In genomic region chr4:59035786-59036350, GRCm38 (mm10) we compare ENCODE assay signal across 7 mouse cellular contexts. TPM values are rescaled to one million over a fixed set of nuclear protein-coding genes. Genes with fewer than 3 reads are reported as not detected.
DNase-seq lines count a peak whose midpoint lies in the region; ATAC-seq and TF ChIP-seq lines count a peak whose summit lies in the region.

No protein-coding gene starts in this region.

- peak overlapping the region; percentile 81 for H3K9ac ChIP-seq in embryonic facial prominence, embryonic 12.5 days
- peak overlapping the region; percentile 92 for H3K9ac ChIP-seq in limb, embryonic 11.5 days (ENCODE audit: low read length)

- peak overlapping the region; percentile 59 for H3K4me2 ChIP-seq in embryonic facial prominence, embryonic 12.5 days (replicated peaks)
- peak overlapping the region; percentile 66 for H3K4me2 ChIP-seq in limb, embryonic 11.5 days (ENCODE audit: low read depth, severe bottlenecking)

- no peak for TF ChIP-seq CTCF in left cerebral cortex, adult 2 months (IDR thresholded peaks at IDR 0.05)
- TF ChIP-seq CTCF in G1E (IDR thresholded peaks at IDR 0.05; ENCODE audit: low read depth, low read length): no peak
- TF ChIP-seq CTCF in olfactory bulb, adult 2 months (IDR thresholded peaks at IDR 0.05; ENCODE audit: insufficient read depth, low read depth, low read length): no peak

- H3K36me3 ChIP-seq in G1E (replicated peaks): peaks cover 33% of the 10 kb centered on the region
- peaks cover 16% of the 10 kb centered on the region; the same call in 1 of the 2 replicates for H3K36me3 ChIP-seq in embryonic facial prominence, embryonic 12.5 days
- no peaks in the 10 kb centered on the region for H3K36me3 ChIP-seq in limb, embryonic 11.5 days (ENCODE audit: control insufficient read depth, insufficient read depth, low read length)

- H3K4me3 ChIP-seq in left cerebral cortex, adult 2 months: peak overlapping the region; percentile 88
- H3K4me3 ChIP-seq in G1E (ENCODE audit: low read depth, low read length): peak overlapping the region; percentile 94
- H3K4me3 ChIP-seq in embryonic facial prominence, embryonic 12.5 days: peak overlapping the region; percentile 83
- peak overlapping the region; percentile 82 for H3K4me3 ChIP-seq in limb, embryonic 11.5 days (ENCODE audit: low read depth, low read length)
- H3K4me3 ChIP-seq in olfactory bulb, adult 2 months (ENCODE audit: insufficient read depth, low read depth, low read length): peak overlapping the region; percentile 93

- intact Hi-C loops in left cerebral cortex, adult 2 months (cut with DNase I): loop anchor here (1.0 to 5.0 kb wide), 3 partner anchors 34 to 153 kb away; partner anchors contain the start of genes Gm20503 and Ugcg

- H3K27me3 ChIP-seq in G1E (ENCODE audit: insufficient read depth, low read length): no peaks in the 10 kb centered on the region
- H3K27me3 ChIP-seq in embryonic facial prominence, embryonic 12.5 days: no peaks in the 10 kb centered on the region
- H3K27me3 ChIP-seq in limb, embryonic 11.5 days (ENCODE audit: control insufficient read depth, insufficient read depth, low read length): no peaks in the 10 kb centered on the region

- no peak for DNase-seq in left cerebral cortex, adult 2 months (ENCODE audit: extremely low spot score in 1 of 2, low spot score in 2 of 2)
- no peak for DNase-seq in left cerebral cortex, adult 9 months (ENCODE audit: low spot score in 2 of 2)
- no peak for DNase-seq in G1E (ENCODE audit: low spot score)
- no peak for DNase-seq in limb, embryonic 11.5 days (ENCODE audit: low spot score)
- DNase-seq in frontal cortex, postnatal 25 days (ENCODE audit: low spot score in 2 of 2): no peak

- WGBS in embryonic facial prominence, embryonic 12.5 days: 57% methylated on average over 18 of the region's 18 CpGs
- WGBS in limb, embryonic 11.5 days: 62% methylated on average over 18 of the region's 18 CpGs
- 43% methylated on average over 18 of the region's 18 CpGs for WGBS in olfactory bulb, adult 2 months

- peak overlapping the region; percentile 84 for H3K27ac ChIP-seq in left cerebral cortex, adult 2 months
- H3K27ac ChIP-seq in embryonic facial prominence, embryonic 12.5 days: peak overlapping the region; percentile 84; the same call in 1 of the 2 replicates
- no peak overlapping the region for H3K27ac ChIP-seq in limb, embryonic 11.5 days (replicated peaks; ENCODE audit: low read depth, low read length)
- peak overlapping the region; percentile 89; the same call in 1 of the 2 replicates for H3K27ac ChIP-seq in olfactory bulb, adult 2 months (ENCODE audit: insufficient read depth, low read depth, low read length)

- no peak for ATAC-seq in G1E (ENCODE audit: extremely low read depth, insufficient number of reproducible peaks, low FRiP score, poor library complexity, severe bottlenecking)
- no peak for ATAC-seq in embryonic facial prominence, embryonic 12.5 days (ENCODE audit: insufficient number of reproducible peaks, insufficient read depth, low FRiP score, low TSS enrichment)
- ATAC-seq in limb, embryonic 11.5 days (ENCODE audit: insufficient number of reproducible peaks, low FRiP score, low TSS enrichment, low read depth): no peak

- H3K4me1 ChIP-seq in G1E (ENCODE audit: insufficient read depth, low read depth, low read length): peaks cover 32% of the 10 kb centered on the region
- H3K4me1 ChIP-seq in embryonic facial prominence, embryonic 12.5 days: 0 out of 2 replicates have a peak, but pooled peaks cover 6% of the 10 kb centered on the region
- no peaks in the 10 kb centered on the region for H3K4me1 ChIP-seq in limb, embryonic 11.5 days (ENCODE audit: control insufficient read depth, insufficient read depth, low read length)
- peaks cover 14% of the 10 kb centered on the region for H3K4me1 ChIP-seq in olfactory bulb, adult 2 months (ENCODE audit: control insufficient read depth, insufficient read depth, low read length)

- H3K9me3 ChIP-seq in G1E (replicated peaks): no peaks in the 10 kb centered on the region
- no peaks in the 10 kb centered on the region for H3K9me3 ChIP-seq in embryonic facial prominence, embryonic 12.5 days
- H3K9me3 ChIP-seq in limb, embryonic 11.5 days (ENCODE audit: control insufficient read depth, low read length): no peaks in the 10 kb centered on the region

- TF ChIP-seq POLR2A in olfactory bulb, adult 2 months (IDR thresholded peaks at IDR 0.05; ENCODE audit: insufficient read depth, low read depth, low read length): no peak

RNA-seq across cellular contexts. Expression of gene Gng10, which starts 1.0 kb away (rescaled TPM):
- total RNA-seq in left cerebral cortex, adult 2 months (2021): 10 to 100 TPM; 63.4 to 70.0 TPM
- total RNA-seq in G1E (2014; fragmentation: Nextera tagmentation) (73.4 and 75.2 TPM in 2 replicates), G1E (2017) (121 and 127 TPM in 2 replicates)
- 19.9 and 21.9 TPM in 2 replicates for polyA plus RNA-seq in G1E (2012)
- 181 and 183 TPM in 2 replicates for polyA plus RNA-seq in embryonic facial prominence, embryonic 12.5 days (2016; fragmentation: Nextera tagmentation; extraction: Ambion mirVana)
- 118 and 124 TPM in 2 replicates for polyA plus RNA-seq in limb, embryonic 11.5 days (2014; fragmentation: Nextera tagmentation; extraction: Ambion mirVana)
- not detected in 2 replicates for polyA plus RNA-seq in olfactory bulb, adult 2 months (2012; ENCODE audit: insufficient read depth, insufficient read length, low replicate concordance, missing spikeins)

RNA-seq across cellular contexts. Expression of gene Gm20503, which starts 32.9 kb away (rescaled TPM):
- 1 to 10 TPM in 1 of 2 experiments, not detected in 1; 1.9 TPM for total RNA-seq in left cerebral cortex, adult 2 months (2021)
- total RNA-seq in G1E (2014; fragmentation: Nextera tagmentation): not detected in 2 replicates
- 0.35 TPM in 1 of 2 replicates, not detected in the other for total RNA-seq in G1E (2017)
- polyA plus RNA-seq in G1E (2012): not detected in 2 replicates
- polyA plus RNA-seq in embryonic facial prominence, embryonic 12.5 days (2016; fragmentation: Nextera tagmentation; extraction: Ambion mirVana): 15.4 and 17.9 TPM in 2 replicates
- polyA plus RNA-seq in limb, embryonic 11.5 days (2014; fragmentation: Nextera tagmentation; extraction: Ambion mirVana): 9.7 TPM in 2 replicates
- not detected in 2 replicates for polyA plus RNA-seq in olfactory bulb, adult 2 months (2012; ENCODE audit: insufficient read depth, insufficient read length, low replicate concordance, missing spikeins)

RNA-seq across cellular contexts. Expression of gene Dnajc25, which starts 41.0 kb away (rescaled TPM):
- total RNA-seq in left cerebral cortex, adult 2 months (2021): 1 to 10 TPM; 5.8 to 6.3 TPM
- total RNA-seq in G1E (2014; fragmentation: Nextera tagmentation): 7.8 and 10.3 TPM in 2 replicates
- 5.5 and 6.4 TPM in 2 replicates for total RNA-seq in G1E (2017)
- 3.5 TPM in 2 replicates for polyA plus RNA-seq in G1E (2012)
- polyA plus RNA-seq in embryonic facial prominence, embryonic 12.5 days (2016; fragmentation: Nextera tagmentation; extraction: Ambion mirVana): 11.0 and 11.4 TPM in 2 replicates
- 7.4 and 8.9 TPM in 2 replicates for polyA plus RNA-seq in limb, embryonic 11.5 days (2014; fragmentation: Nextera tagmentation; extraction: Ambion mirVana)
- polyA plus RNA-seq in olfactory bulb, adult 2 months (2012; ENCODE audit: insufficient read depth, insufficient read length, low replicate concordance, missing spikeins): not detected in 2 replicates

RNA-seq across cellular contexts. Expression of gene Ptgr1, which starts 48.9 kb away (rescaled TPM):
- 1 to 10 TPM; 1.9 to 2.2 TPM for total RNA-seq in left cerebral cortex, adult 2 months (2021)
- total RNA-seq in G1E (2014; fragmentation: Nextera tagmentation) (4.4 and 5.0 TPM in 2 replicates), G1E (2017) (13.8 and 14.5 TPM in 2 replicates)
- 0.18 and 0.42 TPM in 2 replicates for polyA plus RNA-seq in G1E (2012)
- polyA plus RNA-seq in embryonic facial prominence, embryonic 12.5 days (2016; fragmentation: Nextera tagmentation; extraction: Ambion mirVana): 21.3 and 24.2 TPM in 2 replicates
- polyA plus RNA-seq in limb, embryonic 11.5 days (2014; fragmentation: Nextera tagmentation; extraction: Ambion mirVana): 24.4 and 25.9 TPM in 2 replicates
- not detected in 2 replicates for polyA plus RNA-seq in olfactory bulb, adult 2 months (2012; ENCODE audit: insufficient read depth, insufficient read length, low replicate concordance, missing spikeins)

Comparison
In these comparisons a context has a peak if more than half of its experiments do, and no peak if none do; other contexts are left out.
1. RNA of gene Gng10, which starts 1.0 kb away (polyA plus RNA-seq): 181 to 183 TPM in embryonic facial prominence, embryonic 12.5 days, 118 to 124 TPM in limb, embryonic 11.5 days and 19.9 to 21.9 TPM in G1E; not detected in olfactory bulb, adult 2 months; every median in the first group is over 10 times any median in the second.
2. RNA of gene Gm20503, which starts 32.9 kb away (polyA plus RNA-seq): 15.4 to 17.9 TPM in embryonic facial prominence, embryonic 12.5 days and 9.7 TPM in limb, embryonic 11.5 days; not detected in G1E and not detected in olfactory bulb, adult 2 months; every median in the first group is over 10 times any median in the second.
3. Peak in every context shown above with its lines, with median percentiles within 50 percentile points of each other: H3K4me3 ChIP-seq.